Mouse (Mus musculus) large intestine, adult 2 months (tissue): ENCODE results near the gene Ubxn10. TPM values are rescaled to one million over a fixed set of nuclear protein-coding genes. Genes with fewer than 3 reads are reported as not detected.

ENCODE experiments used
- DNase-seq: peaks from one replicate; pipeline ENCODE4 v3.0.0-alpha.2; 2012; ENCODE audit warnings: low read depth, low spot score
- WGBS: fragments of 180-500 bp; shearing (Covaris S2); methylation state at CpG from one replicate; pipeline ENCODE4 v1.1.7; 2018; 5-methylcytosine and 5-hydroxymethylcytosine counted together
- polyA plus RNA-seq: library from polyadenylated mRNA; depleted of rRNA; stranded (reverse); fragments of >200 nt; gene quantifications from 2 replicates; pipeline ENCODE4 v1.2.3, GENCODE M21; 2012

Gene Ubxn10
- polyA plus RNA-seq, 1 experiment = 2.6 TPM

DNA sequence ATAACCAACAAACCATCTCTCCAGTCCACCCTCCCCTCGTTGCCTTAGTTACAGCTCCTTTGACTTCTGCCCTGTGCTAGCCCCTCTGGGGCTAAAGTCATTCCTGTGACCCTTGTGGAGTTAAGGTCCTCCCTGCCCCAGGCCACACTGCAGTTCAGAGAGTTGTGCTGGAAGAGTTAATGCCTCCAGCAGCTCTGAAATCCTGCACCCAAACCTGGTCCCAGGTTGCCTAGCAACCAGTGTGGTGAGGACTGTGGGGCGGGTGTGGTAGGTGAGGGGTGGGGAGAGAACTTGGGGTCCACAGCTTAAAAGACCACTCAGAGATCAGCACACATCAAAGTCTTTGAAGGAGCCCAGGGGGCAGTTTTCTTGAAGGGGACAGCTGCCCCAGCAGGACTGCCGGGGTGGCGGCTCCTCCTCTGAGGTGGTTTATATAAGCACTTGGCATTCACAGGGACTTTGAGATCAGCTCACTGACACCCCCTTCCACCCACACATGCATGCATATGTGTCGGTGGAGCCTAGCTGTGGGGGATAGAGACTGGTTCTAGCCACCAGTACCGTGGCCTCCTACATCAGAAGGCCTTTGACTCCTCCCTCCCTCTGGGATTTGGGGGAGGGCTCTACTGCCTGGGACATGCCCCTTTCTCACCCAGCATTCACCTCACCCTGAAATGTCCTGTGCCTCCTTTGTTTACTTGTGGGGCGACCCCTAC, 2.3 kb upstream of the Ubxn10 start:
- DNase-seq = no peak
- WGBS = 37% methylated on average over 7 of the region's 7 CpGs

DNA sequence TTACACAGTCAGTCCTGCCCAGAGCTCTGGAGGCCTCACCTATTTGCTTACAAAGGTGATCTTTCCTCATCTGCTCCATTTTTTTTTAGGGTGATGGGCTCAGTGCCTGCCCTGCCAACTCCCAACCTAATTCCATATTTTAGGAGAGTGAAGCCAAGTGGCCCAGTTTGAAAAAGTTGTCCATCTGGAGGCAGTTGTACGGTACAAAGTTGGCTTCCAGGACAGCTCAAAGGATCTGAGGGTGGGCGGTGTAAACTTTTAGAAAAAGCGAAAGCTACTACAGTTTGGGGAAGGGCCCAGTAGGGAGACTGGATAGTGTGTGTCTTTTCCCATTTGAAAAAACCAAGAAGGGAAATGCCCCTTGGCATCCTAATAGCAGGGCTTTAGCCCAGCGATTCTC, 2.1 kb downstream of the Ubxn10 start:
- WGBS = 90% methylated on average over 4 of the region's 4 CpGs
- no peak for DNase-seq

DNA sequence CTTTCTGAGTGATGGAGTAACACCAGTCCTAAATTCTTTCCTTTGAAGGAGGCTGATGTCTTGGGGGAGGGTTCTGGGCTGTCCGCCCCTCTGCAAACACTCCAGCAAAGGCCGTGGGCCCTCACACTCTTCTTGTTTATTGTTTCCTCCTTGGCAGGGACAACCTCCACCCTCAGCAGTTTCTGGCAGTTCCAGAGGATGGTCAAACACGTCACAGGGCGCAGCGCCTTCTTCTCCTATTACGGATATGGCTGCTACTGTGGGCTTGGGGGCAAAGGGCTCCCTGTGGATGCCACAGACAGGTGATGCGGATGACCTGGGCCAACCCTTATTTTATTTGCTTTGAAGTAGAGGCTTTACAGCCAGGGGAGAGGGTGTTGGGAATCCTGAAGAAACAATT, 2.9 kb downstream of the Ubxn10 start:
- 34% methylated on average over 7 of the region's 7 CpGs for WGBS
- no peak for DNase-seq

- WGBS = 68% methylated on average over 9 of the region's 9 CpGs
- DNase-seq = no peak
Measured at GRCm38 (mm10) chr4:138729018-138729703, 7.8 kb downstream of the Ubxn10 start.

GRCm38 (mm10) chr4:138725751-138726150, 11.2 kb downstream of the Ubxn10 start:
- WGBS = 86% methylated on average over 5 of the region's 5 CpGs

GRCm38 (mm10) chr4:138725127-138725461, 11.9 kb downstream of the Ubxn10 start:
- DNase-seq = no peak

More at GRCm38 (mm10) chr4:138725751-138726150, 11.2 kb downstream of the Ubxn10 start:
- no peak for DNase-seq

DNA sequence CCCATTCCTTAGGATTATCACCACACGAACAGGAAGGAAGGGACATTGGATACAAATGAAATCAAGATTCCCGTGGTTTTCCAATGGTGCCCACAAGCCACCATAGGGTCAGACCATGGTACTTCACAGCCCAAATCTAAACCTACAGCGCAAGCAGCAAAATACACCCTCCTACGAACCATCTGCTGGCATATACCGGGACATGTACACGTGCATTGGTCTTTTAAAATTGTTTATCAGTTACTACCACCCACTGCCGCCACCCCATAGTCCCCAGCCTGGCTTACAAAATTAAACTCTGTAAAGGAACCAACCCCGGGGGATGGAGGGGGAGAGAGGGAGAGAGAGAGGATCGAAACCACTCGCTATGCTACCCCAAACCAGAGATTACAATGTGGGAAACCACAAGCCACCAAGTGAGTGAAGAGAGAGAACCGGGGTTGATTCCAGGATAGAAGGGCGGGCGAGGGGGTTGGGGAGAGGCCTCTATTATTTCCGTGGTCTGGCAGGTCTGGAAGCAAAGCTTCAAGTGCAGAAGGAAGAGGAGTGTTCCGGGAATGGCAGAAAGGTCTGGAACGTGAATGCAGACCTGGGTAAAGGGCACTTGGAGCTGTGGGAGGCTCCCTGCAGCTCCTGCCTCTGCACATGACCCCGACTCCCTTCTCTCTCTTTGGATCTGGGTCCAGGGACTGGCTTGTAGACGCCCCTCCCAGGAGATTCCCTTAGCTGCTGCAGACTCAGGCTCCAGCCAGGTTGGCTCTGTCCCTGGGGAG, 12.4 kb downstream of the Ubxn10 start, which contains the start of gene Pla2g2c:
Gene Pla2g2c, plus strand, starts transcription at position 439 of the 773 bp plus-strand sequence.
- 30% methylated on average over 18 of the region's 18 CpGs for WGBS
- no peak for DNase-seq

More at GRCm38 (mm10) chr4:138725127-138725461, 11.9 kb downstream of the Ubxn10 start:
- WGBS = 17% methylated on average over 13 of the region's 13 CpGs

DNA sequence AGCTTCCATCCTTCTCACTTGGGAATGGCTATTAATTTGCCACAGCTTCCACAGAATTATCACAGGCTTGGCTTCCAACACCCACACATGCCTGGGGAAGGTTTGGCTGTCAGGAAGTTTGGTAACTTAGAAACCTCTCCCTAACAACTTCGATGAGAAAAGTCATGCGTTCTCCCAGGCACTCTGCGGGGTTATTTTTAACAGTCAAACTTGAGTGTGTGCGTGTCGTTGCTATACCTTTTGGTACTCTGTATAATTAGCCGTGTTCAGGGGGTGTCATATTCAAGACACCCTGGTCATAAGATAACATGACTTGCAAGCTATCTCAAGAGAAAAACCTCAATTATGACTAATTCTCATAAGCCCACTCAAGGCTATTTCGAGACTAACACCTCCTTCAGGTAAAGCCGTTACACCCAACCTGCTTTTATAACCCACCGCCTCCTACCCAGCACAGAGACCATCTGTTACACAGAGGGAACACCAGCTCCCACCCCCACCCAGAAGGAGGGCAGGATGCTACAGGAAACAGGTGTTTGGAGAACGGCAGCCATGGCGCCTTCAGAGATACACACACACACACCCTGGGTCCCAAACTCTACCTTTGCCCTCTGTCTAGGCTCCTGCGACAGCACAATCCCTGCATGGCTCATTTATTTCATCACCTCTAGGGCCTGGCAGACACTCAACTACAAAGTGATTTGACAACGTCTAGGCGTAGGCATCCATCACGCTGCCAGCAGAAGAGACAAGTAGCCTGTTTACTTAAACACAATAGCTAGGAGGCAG, 13.3 kb downstream of the Ubxn10 start:
- DNase-seq = no peak
- 33% methylated on average over 15 of the region's 15 CpGs for WGBS

GRCm38 (mm10) chr4:138719264-138719596, 17.7 kb downstream of the Ubxn10 start:
- DNase-seq = no peak
- WGBS = 96% methylated on average over 5 of the region's 5 CpGs

DNA sequence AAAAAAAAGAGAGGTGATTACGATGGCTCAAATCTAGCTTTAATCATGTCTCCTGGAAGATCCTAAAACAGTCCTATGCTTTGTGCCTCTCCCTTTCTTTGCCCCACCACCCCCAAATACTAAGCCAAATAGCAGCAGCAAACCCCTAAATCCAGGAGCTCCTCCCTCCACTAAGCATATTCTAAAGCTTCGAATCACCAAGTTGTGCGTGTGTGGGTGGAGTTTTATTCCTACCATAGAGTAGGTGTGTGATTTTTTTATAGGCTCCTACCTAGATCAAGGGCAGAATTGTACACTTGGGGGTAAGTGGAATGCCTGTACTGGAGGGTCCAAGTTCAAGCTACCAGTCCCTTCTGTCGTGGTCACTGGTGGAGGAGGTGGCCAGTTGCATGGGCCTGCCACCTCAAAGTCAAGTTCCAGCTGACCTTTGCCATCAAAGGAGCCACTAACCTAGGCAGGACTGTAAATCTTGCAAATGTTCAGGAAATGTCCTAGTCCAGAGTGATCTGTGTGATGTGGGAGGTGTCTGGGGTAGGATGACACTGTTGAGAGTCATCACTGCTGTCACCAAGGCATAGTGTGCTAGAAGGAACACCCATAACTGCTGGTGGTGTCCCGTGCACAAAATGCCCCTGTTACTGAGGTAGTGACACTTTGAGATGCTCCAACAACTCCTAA, 18.2 kb downstream of the Ubxn10 start:
- no peak for DNase-seq
- 46% methylated on average over 5 of the region's 5 CpGs for WGBS

- DNase-seq = no peak
- 81% methylated on average over 9 of the region's 9 CpGs for WGBS
Measured at GRCm38 (mm10) chr4:138716697-138717096, 20.3 kb downstream of the Ubxn10 start.

DNA sequence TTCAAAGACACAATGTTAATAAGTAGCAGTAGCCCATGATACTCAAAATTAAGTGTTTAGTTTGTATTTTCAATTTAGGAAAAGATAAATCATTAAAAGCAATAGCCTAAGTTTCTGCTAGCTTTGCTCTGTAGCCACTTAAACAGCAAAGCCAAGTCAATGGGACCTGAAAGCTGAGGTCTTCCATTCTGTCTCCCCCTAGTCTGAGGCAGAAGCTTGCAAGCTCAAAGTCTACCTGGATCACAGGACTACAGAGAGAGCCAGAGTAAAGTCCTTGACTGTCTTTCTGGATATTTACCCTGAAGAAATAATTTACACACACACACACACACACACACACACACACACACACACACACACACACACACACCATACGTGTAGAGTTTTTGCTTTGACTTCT, 22.8 kb downstream of the Ubxn10 start:
- no peak for DNase-seq
- 64% methylated on average over 1 of the region's 1 CpGs for WGBS

DNA sequence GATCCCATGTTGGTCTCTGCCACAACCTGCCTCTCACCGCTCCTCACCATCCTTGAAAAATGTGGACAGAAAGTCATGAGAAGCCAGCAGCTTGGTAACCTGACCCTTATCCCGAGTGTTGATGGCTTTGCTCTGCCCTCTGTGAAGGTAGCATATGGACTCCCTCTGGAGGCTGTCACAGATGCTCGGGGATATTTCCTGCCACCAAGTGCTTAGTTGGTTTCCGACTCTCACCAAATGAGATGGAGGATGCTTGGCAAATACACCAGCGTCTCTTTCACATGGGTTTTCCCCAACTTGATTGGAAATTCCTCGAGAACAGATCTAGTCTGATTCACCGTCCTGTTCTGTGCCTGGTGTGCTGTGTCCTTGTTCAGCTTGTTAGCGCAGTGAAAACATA, 24.3 kb downstream of the Ubxn10 start:
- WGBS = 75% methylated on average over 8 of the region's 8 CpGs
- DNase-seq = no peak

- 80% methylated on average over 11 of the region's 11 CpGs for WGBS
- no peak for DNase-seq
Measured at GRCm38 (mm10) chr4:138712096-138712495, 24.9 kb downstream of the Ubxn10 start.

- WGBS = 61% methylated on average over 17 of the region's 17 CpGs
Measured at GRCm38 (mm10) chr4:138711051-138711820, 25.7 kb downstream of the Ubxn10 start.

DNA sequence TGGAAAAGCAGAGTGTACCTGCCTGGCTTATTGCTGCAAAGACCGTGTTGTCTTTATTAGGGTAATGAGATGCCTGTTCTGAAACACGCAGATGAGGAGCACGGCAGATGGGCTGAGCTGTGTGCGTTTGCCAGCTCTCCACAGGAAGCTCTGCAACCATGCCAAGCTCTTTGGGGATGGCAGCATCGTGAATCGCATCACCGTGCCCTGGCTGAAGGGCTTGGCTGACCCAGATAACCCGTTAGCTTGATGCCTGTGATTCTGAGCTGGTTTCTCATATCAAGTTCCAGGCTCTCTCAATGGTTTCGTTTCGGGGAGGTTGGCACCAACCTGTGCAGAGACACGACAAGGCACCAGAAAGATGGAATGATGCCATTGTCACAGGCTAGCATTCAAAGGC, 26.3 kb downstream of the Ubxn10 start:
- no peak for DNase-seq
- WGBS = 83% methylated on average over 11 of the region's 11 CpGs

More at GRCm38 (mm10) chr4:138711051-138711820, 25.7 kb downstream of the Ubxn10 start:
- DNase-seq = no peak

GRCm38 (mm10) chr4:138709944-138710343, 27.0 kb downstream of the Ubxn10 start:
- whole genome bisulfite sequencing = 71% methylated on average over 7 of the region's 7 CpGs
- no peak for DNase-seq

DNA sequence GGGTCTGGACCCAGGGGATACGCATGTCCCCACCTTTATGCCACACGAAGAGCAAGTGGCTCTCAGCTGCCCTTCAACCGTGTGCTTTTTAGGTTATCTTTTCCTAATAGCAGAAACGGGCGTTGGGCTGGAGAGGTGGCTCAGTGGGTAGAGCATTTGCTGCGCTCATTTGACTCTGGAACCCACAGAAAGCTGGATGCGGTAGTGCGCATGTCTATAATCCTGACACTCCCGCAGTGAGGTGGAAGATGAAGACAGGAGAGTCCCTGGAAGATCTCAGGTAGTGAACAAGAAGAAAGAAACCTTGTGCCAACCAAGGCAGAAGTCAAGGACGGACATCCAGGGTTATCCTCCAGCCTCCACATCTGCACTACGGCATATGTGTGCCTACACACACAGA, 27.7 kb downstream of the Ubxn10 start:
- DNase-seq = no peak
- 80% methylated on average over 11 of the region's 11 CpGs for WGBS

GRCm38 (mm10) chr4:138708636-138709035, 28.3 kb downstream of the Ubxn10 start:
- no peak for DNase-seq
- WGBS = 2% methylated on average over 7 of the region's 7 CpGs
